Mouse (Mus musculus) G1E (cell line): ENCODE measurements around the gene Sowahb. TPM values are rescaled to one million over a fixed set of nuclear protein-coding genes. Genes with fewer than 3 reads are reported as not detected.

ENCODE experiments used
- ATAC-seq: 2 replicates; pipeline ENCODE4 v1.8.0; 2016; ENCODE audit warnings: mild to moderate bottlenecking; ENCODE audit not compliant: insufficient number of reproducible peaks, poor library complexity, low FRiP score, severe bottlenecking; ENCODE audit errors: extremely low read depth
- DNase-seq: peaks from one replicate; pipeline ENCODE4 v3.0.0; 2012; ENCODE audit warnings: low spot score
- H3K27me3 ChIP-seq: 2 replicates; pipeline ENCODE4 v1.6.1; 2012; ENCODE audit warnings: mild to moderate bottlenecking, low read length, inconsistent platforms; ENCODE audit not compliant: insufficient read depth
- H3K36me3 ChIP-seq: replicated peaks from 2 replicates; pipeline ENCODE3; 2012; ENCODE audit warnings: mild to moderate bottlenecking, inconsistent platforms
- H3K4me1 ChIP-seq: 2 replicates; pipeline ENCODE4 v1.6.1; 2012; ENCODE audit warnings: low read depth, low read length, inconsistent platforms, mixed read lengths; ENCODE audit not compliant: insufficient read depth
- H3K4me3 ChIP-seq: 2 replicates; pipeline ENCODE4 v1.5.1; 2012; ENCODE audit warnings: low read depth, mild to moderate bottlenecking, inconsistent platforms, low read length, moderate library complexity, mixed read lengths
- H3K9me3 ChIP-seq: replicated peaks from 2 replicates; pipeline ENCODE4 v1.6.1; 2012; ENCODE audit warnings: inconsistent platforms
- CTCF ChIP-seq: IDR thresholded peaks from 2 replicates; pipeline ENCODE4 v1.5.1; 2012; ENCODE audit warnings: low read depth, low read length, inconsistent platforms, mixed read lengths
- GATA1 ChIP-seq: IDR thresholded peaks from 2 replicates; pipeline ENCODE4 v1.6.1; 2012; ENCODE audit warnings: borderline replicate concordance, low read length, inconsistent platforms, mixed read lengths
- GATA2 ChIP-seq: IDR thresholded peaks from 2 replicates; pipeline ENCODE4 v1.6.1; 2012; ENCODE audit warnings: low read depth, low read length, inconsistent platforms, borderline replicate concordance
- POLR2AphosphoS5 ChIP-seq: IDR thresholded peaks from 2 replicates; pipeline ENCODE4 v1.6.1; 2012; ENCODE audit warnings: low read depth, low read length, inconsistent platforms; ENCODE audit not compliant: insufficient replicate concordance
- TAL1 ChIP-seq: conservative IDR thresholded peaks from 2 replicates; pipeline ENCODE4 v1.6.1; 2012; ENCODE audit warnings: low read depth, low read length, inconsistent platforms, mixed read lengths
- polyA plus RNA-seq: library from polyadenylated mRNA; stranded (reverse); fragments of >175 nt; gene quantifications from 2 replicates; pipeline ENCODE4 v1.2.3, GENCODE M21; 2012
- total RNA-seq, 2 experiments: library from RNA; stranded (forward) in 1 of 2; stranded (reverse) in 1 of 2; fragments of 200-1000 nt in 1 of 2; fragments of >200 nt in 1 of 2; fragmentation: Nextera tagmentation in 1 of 2; gene quantifications; 2 replicates each; pipeline ENCODE4 v1.2.3; 2014 to 2017

Sowahb gene
- total and polyA plus RNA-seq, 3 experiments, result 0.11 TPM; not detected in 2

DNA sequence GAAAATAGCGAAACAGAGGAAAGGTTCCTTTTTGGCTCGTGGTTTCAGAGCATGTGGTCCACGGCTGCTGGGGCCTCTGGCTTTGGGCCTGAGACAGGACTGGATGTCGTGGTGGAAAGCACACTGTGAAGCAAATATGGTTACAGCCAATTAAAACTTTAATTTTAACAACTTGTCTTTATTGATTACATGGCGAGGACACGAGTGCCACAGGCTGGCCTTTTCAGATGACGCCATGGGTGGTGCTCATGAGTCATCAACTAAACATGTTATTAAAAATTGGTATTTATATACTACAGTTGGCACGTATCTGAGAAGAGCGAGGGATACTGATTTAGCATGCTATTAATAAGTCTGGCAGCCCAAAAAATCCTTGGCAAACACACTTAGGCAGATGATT is 7.1 kb upstream of the Sowahb start:
- Histone ChIP-seq H3K27me3 (peaks cover 6% of the 10 kb centered on the region), H3K4me1 (no peaks in the 10 kb centered on the region), H3K36me3 (no peaks in the 10 kb centered on the region), H3K9me3 (no peaks in the 10 kb centered on the region), H3K4me3 (no peak overlapping the region)
- TF ChIP-seq GATA1 (no peak), CTCF (no peak), TAL1 (no peak), POLR2AphosphoS5 (no peak), GATA2 (no peak)
- no peak for DNase-seq
- no peak for ATAC-seq

GRCm38 (mm10) chr5:93051041-93051440 is 6.2 kb upstream of the Sowahb start:
- H3K4me1 ChIP-seq, result no peaks in the 10 kb centered on the region
- peaks cover 6% of the 10 kb centered on the region for H3K27me3 ChIP-seq
- H3K36me3 ChIP-seq, result no peaks in the 10 kb centered on the region
- ATAC-seq (no peak), DNase-seq (no peak)
- H3K9me3 ChIP-seq, result no peaks in the 10 kb centered on the region
- TF ChIP-seq GATA1, result no peak
- no peak for TF ChIP-seq POLR2AphosphoS5
- TF ChIP-seq TAL1, result no peak
- no peak for TF ChIP-seq CTCF
- H3K4me3 ChIP-seq, result no peak overlapping the region

- no peaks in the 10 kb centered on the region for H3K4me1 ChIP-seq
- H3K9me3 ChIP-seq, result peaks cover 3% of the 10 kb centered on the region; the same call in 1 of the 2 replicates
- H3K4me3 ChIP-seq, result no peak overlapping the region
- DNase-seq (no peak), ATAC-seq (no peak)
- peaks cover 9% of the 10 kb centered on the region for H3K27me3 ChIP-seq
- TF ChIP-seq POLR2AphosphoS5, result no peak
- no peak for TF ChIP-seq CTCF
- no peak for TF ChIP-seq GATA1
- no peak for TF ChIP-seq TAL1
- TF ChIP-seq GATA2, result no peak
- H3K36me3 ChIP-seq, result no peaks in the 10 kb centered on the region
Measured at GRCm38 (mm10) chr5:93049971-93050370, 5.1 kb upstream of the Sowahb start.

DNA sequence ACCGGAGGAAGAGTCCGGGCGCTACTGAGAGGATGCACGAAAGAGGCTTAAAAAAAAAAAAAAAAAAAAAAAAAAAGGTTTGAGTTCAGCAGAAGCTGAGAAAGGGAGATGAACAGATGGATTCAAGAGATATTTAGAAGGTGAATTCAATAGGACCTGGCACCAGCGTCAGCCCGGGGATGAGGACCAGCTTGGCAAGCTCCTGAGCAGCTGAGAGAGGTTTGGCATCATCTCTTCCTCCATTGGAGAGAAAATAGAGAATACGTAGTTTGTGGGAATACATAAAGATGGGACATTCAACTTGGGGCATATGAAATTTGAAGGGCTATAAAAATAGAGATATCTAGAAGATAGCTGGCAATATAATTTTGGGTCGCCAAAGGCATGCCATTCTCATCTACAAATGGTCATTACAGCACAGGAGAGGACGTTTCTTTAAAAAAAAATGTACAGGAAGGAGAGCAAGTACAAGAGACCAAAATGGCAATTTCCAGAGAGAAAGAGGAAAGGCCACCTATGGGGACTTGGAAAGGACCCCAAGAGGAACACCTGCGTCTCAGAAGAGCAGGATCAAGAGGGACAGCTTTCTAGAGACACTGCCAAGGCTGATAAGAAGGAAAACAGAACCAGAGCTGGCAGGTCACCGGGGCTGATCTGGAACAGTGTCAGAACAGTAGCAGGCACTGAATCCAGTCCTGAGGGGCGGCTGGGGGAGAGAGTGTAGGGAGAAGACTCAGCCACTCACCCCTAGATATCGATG is 3.8 kb upstream of the Sowahb start:
- H3K4me1 ChIP-seq, result no peaks in the 10 kb centered on the region
- TF ChIP-seq GATA1, result no peak
- TF ChIP-seq TAL1, result no peak
- no peak for TF ChIP-seq POLR2AphosphoS5
- no peak for TF ChIP-seq CTCF
- no peak for TF ChIP-seq GATA2
- DNase-seq, result no peak
- peaks cover 14% of the 10 kb centered on the region for H3K9me3 ChIP-seq
- ATAC-seq, result no peak
- peaks cover 10% of the 10 kb centered on the region for H3K27me3 ChIP-seq
- H3K36me3 ChIP-seq, result no peaks in the 10 kb centered on the region
- H3K4me3 ChIP-seq, result no peak overlapping the region

DNA sequence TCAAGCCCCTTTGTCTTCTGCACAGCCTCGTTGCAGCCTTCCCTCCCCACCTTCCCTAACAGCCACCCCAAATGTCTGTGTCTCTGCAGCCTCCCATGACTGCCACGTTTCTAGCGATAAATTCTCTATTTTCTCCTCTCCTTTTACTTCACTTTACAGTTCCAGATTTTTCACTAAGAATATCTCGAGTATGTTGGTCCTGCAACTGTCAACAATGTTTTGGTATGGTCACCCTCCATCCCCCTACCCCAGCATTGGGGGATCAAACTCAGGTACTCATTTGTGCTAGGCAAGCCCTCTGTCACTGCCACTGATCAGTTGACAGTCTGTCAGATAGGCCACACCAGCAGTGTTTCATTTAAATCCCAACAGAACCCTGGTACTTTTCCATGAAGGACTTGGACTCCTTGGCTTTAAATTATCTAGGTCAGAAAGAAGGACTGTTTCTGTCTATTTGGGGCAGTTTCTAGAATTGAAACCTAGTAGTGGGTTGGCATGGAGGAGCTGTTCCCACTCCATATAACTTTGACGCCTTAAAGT is 1.6 kb upstream of the Sowahb start:
- Histone ChIP-seq H3K27me3 (peaks cover 10% of the 10 kb centered on the region; the same call in 1 of the 2 replicates), H3K4me1 (no peaks in the 10 kb centered on the region), H3K4me3 (no peak overlapping the region), H3K9me3 (peaks cover 14% of the 10 kb centered on the region), H3K36me3 (no peaks in the 10 kb centered on the region)
- ATAC-seq (no peak), DNase-seq (no peak)
- TF ChIP-seq TAL1 (no peak), POLR2AphosphoS5 (no peak), GATA2 (no peak), GATA1 (no peak), CTCF (no peak)

GRCm38 (mm10) chr5:93045371-93045714 is 521 bp upstream of the Sowahb start:
- Histone ChIP-seq H3K9me3 (peaks cover 14% of the 10 kb centered on the region), H3K4me1 (no peaks in the 10 kb centered on the region), H3K4me3 (no peak overlapping the region), H3K36me3 (no peaks in the 10 kb centered on the region), H3K27me3 (peaks cover 10% of the 10 kb centered on the region)
- TF ChIP-seq TAL1, result no peak
- TF ChIP-seq GATA1, result no peak
- no peak for TF ChIP-seq GATA2
- TF ChIP-seq POLR2AphosphoS5, result no peak
- TF ChIP-seq CTCF, result no peak
- ATAC-seq (no peak), DNase-seq (no peak)
